Mouse (Mus musculus) lung, adult 2 months (tissue): ENCODE results near the gene Cnih3.

Experiments used
- CTCF ChIP-seq: fragments of 200-500 bp; IDR thresholded peaks from 2 replicates; pipeline ENCODE4 v1.5.1; 2011; ENCODE audit warnings: mild to moderate bottlenecking, low read length, control low read depth; ENCODE audit not compliant: insufficient read depth
- POLR2A ChIP-seq: fragments of 200-500 bp; IDR thresholded peaks from 2 replicates; pipeline ENCODE4 v1.6.1; 2011; ENCODE audit warnings: low read depth, mild to moderate bottlenecking, control low read depth, low read length, borderline replicate concordance; ENCODE audit errors: extremely low read depth

- TF ChIP-seq CTCF (no peak), POLR2A (no peak)
Observed at GRCm38 (mm10) chr1:181368789-181369570, 16.6 kb downstream of the Cnih3 start.
